Mouse (Mus musculus): ENCODE measurements around the gene Rdm1.

Gene Rdm1

DNA sequence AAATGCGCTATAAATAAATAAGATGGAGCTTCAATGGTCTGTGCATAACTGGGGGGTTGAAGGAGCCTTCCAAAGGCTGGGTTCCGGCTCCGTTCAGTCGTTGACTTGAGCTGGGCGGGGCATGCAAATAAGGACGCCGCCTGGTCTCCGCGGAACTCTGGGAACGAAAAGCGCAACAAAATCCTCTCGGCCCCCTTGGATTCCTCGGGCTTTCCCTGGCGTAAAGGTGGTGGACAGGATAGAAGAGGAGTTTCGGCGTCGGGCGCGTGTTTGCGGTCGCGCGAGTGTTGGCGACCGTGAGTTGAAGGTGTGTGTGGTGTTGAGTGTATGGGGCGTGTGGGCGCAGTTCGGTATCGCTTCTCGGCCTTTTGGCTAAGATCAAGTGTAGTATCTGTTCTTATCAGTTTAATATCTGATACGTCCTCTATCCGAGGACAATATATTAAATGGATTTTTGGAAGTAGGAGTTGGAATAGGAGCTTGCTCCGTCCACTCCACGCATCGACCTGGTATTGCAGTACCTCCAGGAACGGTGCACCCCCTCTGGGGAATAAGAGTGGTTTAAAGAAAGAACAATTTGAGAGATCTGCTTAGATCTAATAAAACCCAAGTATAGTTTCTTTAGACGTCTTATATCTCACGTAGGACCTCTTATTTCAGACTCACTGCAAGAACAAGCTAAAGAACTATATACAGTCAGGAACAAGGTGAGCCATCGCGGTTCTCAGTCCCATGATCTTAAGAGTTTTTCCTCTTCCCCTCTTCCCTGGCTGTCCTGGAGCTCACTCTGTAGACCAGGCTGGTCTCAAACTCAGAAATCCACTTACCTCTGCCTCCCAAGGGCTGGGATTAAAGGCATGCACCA is 31.1 kb downstream of the Rdm1 start:
- peak; percentile 68 for DNase-seq (ENCODE audit: low spot score)

DNA sequence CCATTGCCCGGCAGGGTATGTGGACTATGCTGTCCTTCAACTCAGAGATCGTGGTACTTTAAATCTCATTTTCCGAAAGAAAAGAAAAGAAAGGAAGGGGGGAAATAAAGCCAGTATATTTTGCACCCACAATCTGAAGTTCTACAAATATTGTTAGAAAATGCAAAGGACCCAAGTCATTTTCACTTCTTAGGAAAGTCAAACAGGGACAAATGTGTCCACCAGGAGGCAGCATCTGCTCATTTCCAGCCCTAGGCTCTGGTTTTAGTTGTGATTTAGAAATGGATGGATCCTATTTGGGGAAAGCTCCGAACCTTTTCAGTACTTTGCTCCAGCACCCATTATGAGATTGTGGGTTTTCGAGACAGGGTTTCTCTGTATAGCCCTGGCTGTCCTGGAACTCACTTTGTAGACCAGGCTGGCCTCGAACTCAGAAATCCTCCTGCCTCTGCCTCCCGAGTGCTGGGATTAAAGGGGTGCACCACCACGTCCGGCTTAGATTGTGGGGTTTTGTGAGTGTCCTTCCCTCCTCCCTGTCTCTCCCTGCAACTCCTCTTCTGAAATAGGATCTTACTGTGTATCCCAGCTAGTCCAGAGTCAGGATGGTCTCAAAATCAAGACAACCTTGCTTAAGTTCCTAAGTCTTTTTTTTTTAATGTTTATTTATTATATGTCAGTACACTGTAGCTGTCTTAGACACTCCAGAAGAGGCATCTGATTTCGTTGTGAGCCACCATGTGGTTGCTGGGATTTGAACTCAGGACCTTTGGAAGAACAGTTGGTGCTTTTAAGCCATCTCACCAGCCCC is 32.0 kb downstream of the Rdm1 start:
- no peak for DNase-seq (ENCODE audit: low spot score)

DNA sequence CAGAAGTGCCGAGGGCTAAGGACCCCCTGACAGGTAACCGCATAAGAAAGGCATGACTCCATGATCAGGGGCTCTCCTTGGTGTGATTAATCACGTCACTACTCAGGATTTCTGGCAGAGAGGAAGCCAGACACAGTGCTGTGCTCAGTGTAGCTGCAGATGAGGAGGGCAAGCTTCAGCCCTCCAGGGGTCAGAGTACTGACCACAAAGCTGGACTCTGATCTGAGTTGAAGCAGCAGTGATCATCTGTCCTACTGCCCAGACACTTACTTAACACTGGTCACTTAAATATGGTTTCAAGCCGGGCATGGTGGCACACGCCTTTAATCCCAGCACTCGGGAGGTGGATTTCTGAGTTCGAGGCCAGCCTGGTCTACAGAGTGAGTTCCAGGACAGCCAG is 34.2 kb downstream of the Rdm1 start:
- no peak for DNase-seq (ENCODE audit: low spot score)

DNA sequence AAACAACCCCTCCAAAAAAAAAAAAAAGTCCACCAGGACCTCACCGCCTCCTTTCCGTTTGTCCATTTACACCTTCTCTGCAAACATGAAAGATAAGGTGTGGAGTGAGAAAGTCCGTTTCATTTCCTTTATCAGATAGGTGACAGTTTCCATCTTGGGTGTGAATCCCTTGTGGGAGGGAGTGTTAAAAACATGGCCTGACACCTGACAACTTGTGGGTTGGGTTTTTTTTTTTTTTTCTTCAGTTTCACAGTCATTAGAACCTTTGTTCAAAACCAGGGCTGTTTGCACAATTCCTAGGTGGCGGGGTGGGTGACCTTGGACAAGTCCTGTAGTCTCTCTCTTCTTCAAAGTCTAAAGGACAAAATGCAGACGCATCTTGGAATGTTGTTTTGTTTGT is 34.8 kb downstream of the Rdm1 start:
- DNase-seq (ENCODE audit: low spot score): no peak

DNA sequence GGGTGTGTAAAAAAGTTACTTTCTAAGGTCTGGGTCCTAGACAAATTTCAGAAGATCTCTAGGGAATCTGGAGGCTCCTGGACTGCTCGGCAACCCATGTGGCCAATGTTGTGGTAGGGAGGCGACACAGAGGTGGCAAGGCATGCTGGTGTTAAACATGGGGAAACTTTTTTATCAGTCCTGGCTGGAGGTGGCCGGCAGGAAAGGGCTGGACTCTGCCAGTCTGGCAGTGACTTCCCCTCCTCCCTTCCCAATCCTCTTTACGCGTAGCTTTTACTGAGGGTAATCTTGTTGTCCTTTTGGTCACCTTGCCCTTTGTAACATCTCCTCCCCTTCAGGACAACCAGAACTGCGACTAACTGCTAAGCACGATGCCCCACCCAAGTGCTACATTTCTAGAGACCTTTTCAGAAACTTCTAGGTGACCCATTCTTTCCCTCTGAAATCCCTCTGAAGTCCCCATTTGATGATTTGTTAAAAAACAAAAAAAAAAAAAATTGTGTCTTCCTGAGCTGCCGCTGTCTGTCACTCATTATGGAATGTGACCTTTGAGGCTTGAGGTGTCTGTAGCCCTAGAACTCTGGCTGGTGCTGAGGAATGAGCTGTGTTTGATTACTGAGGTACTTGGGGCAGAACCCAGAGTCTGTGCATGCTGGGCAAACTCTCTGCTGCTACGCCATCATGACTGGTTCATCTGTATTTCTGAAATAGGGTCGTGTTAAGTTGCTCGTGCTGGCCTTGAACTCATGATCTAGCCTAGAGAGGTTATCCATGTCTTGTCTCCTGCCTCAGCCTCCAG is 36.4 kb downstream of the Rdm1 start:
- DNase-seq (ENCODE audit: low spot score): no peak

DNA sequence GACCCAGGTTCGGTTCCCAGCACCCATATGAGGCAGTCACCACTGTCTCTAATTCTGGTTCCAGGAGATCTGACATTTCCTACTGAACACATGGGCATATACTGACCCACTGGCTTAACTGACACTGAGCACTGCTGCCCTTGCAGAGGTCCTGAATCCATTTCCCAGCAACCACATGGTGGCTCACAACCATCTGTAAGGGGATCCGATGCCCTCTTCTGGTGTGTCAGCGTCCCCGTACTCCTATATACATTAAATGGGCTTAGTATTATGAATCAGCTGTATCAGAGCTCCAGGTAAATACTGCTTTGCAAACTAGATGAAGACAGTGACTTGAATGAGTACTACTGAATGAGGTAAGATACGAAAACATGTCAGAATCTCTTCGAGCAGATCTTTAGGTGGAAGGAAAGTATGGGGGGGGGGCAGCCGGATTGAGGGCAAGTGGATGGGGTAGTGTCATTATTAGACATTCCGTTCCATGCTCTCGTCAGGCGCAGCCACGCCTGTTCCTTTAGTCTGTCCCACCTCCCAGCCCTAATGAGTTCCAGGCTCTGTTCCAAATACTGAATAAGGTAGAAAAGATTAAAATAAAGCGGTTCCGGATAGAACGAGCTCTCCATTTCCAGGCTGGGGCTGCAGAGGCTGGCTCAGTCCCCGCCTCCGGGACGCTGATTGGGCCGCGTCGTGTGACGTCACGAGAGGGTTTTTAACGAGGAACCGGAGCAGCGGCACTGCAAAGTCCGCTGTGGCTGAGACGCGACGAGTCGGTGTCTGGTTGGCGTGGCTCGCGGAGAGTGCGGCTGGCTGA is 38.0 kb downstream of the Rdm1 start, which contains the start of gene Arl4d:
Gene Arl4d (plus strand): TSS at position 717 of the 811 bp plus-strand sequence.
- DNase-seq (ENCODE audit: low spot score): peak; percentile 90

DNA sequence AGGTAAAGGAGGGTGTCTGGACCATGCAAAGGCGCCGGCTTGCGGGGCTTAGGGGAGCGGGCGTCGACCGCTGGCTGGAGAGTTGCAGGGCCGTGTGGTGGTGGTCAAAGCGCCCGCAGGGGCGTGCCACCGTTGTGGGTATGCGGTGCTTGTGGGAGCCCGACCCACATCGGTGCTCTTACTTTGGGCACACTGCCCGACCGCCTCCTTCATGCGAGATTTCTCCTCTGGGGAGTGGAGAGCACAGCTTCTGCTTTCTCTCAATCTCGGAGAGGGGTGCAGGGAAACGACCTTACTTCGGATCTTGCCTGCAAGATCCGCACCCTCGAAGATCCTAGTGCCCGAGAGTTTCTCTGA is 38.6 kb downstream of the Rdm1 start:
- DNase-seq (ENCODE audit: low spot score): no peak

DNA sequence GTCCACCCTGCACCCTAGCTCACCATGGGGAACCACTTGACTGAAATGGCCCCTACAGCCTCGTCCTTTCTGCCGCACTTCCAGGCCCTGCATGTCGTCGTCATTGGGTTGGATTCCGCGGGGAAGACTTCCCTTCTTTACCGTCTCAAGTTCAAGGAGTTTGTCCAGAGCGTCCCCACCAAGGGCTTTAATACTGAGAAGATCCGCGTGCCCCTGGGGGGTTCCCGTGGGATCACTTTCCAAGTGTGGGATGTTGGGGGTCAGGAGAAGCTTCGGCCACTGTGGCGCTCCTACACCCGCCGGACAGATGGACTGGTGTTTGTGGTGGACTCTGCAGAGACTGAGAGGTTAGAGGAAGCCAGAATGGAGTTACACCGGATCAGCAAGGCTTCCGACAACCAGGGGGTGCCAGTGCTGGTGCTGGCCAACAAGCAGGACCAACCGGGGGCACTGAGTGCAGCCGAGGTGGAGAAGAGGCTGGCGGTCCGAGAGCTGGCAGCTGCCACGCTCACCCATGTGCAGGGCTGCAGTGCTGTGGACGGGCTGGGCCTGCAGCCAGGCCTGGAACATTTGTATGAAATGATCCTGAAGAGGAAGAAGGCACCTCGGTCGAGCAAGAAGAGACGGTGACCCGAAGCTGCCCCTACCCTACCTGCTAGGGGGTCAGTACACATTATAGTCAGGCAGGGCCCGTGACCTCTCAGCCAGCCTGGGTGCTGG is 39.8 kb downstream of the Rdm1 start:
- no peak for DNase-seq (ENCODE audit: low spot score)

DNA sequence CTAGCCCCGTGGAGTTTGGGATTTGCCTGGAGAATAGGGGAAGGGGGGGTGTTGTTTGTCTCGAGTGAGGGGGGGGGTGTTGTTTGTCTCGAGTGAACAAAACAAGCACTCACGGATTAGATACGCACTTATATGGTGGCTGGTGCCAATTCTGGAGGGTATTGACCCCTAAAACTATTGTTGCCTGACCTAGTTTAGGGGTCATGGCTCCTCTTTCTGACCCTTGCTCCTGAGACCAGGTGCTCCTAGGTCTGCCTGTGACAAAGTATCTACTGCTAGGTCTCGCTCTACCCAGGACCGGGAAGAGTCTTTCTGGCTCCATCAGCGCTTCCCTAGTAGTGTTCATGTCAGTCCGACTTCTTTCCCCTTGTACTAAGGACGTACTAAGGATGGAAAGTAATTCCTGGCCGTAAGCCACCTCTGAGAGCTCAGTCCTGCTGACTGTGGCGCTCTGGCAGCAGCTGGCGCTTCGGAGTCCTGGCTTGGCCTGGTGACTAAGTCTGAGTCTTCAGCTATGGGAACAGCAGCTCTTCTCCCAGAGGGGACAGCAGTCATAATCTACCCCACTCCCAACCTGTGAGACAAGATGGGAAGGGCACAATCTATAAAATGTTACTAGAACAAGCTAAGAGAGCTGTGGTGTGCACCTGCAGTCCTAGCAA is 41.0 kb downstream of the Rdm1 start:
- no peak for DNase-seq (ENCODE audit: low spot score)

DNA sequence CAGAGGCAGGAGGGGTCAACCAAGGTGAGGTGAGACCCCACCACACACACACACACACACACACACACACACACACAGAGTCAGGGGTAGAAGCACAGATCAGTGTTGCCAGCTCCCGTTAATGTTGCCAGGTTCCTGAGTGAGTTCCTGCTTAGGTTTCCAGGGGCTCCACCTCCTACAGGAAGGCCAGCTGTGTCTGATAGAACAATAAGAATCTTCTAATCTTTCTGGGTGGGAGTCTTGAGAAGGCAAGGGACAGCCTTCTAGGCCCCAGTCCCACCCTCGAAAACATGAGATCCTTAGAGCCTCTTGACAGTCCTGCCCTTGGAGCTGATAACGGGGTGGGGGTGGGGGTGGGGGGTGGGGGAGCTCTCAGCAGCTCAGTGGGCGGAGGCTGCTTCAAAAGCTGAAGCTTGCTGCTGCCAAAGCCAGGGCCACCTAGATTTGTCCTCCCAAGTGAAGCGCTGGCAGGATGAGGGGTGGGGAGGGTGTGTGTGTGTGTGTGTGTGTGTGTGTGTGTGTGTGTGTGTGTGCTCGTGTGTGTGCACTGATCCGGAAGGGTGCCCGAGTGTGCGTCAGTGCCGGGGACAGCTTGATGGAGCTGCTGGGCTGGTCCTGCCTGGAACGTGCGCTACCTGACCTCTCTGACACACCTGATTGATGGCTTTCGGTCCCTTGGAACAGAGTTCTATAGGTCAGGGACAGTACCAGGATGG is 41.7 kb downstream of the Rdm1 start:
- DNase-seq (ENCODE audit: low spot score): no peak

DNA sequence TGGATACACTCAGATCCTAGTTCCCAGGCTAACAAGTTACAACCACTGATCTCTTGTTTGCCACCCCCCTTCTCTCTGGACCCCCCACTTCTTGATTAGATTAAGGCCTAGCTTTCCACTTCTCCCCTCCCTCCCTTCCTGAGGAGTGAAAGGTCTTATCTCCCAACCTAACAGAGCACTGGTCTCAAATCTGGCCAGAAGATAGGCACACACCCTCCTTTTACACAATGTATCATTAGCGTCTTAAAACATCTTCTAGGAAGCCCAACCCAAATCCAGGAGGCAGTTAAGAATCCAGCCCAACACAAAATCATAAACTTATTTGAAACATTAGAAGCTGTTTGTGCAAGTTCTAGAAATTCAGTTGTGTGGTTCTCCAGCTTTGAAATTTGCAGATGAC is 43.3 kb downstream of the Rdm1 start:
- no peak for DNase-seq (ENCODE audit: low spot score)

DNA sequence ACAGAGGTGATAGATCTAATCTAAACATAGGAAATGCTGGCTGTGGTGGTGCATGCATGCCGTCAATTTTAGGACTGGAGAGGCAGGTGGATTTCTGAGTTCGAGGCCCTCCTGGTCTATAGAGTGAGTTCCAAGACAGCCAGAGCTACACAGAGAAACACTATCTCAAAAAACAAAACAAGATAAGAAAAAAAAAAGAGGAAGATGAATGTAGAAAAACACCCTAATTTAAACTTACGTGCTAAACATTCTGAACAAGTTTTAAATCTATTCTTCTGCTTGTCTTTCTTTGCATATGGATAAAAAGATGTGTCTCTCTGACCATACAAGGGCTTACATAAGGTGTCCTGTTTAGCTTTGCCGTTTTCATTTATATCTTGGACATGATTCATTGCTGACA is 44.3 kb downstream of the Rdm1 start:
- no peak for DNase-seq (ENCODE audit: low spot score)

DNA sequence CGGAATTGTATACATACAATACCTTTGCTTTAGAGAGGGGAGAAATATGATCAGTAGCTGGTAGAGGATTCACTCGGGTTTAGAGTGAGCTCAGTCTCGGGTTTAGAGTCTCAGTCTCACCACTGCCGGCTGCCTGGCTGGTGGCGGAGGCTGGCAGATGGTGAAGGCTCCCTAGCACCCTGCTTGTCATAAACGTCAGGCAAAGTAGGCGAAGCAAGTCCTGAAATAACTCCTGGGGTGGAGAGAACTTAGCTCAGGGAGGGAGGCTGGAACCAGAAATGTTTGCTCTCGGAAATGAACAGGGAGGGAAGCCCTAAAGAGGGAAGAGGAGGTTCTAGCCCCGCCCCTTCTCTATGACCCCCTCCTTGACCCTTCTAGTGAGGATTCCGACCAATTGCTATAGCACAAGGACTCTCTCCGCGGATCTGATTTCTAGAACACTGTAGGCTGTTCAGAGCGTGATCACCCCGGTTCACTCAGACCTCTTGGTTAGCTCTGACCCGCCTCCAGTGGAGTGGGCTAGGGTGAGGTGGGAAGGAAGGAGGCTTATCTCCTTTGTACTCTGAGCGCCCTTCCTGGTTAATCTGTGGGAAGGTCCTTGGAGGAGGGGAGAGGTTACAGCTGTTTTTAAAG is 46.1 kb downstream of the Rdm1 start:
- peak; percentile 37 for DNase-seq (ENCODE audit: low spot score)

DNA sequence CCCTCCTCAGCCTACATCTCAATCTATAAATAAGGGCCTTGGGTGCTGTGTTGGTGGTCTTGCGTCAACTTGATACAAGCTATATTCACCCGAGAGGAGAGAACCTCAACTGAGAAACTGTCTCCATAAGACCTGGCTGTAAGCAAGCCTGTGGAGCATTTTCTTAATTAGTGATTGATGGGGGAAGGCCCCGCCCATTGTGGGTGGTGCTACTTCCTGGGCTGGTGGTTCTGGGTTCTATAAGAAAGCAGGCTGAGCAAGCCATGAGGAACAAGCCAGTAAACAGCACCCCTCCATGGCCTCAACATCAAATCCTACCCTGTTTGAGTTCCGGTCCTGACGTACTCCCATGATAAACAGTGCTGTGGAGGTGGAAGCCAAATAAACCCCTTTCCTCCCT is 47.1 kb downstream of the Rdm1 start:
- DNase-seq (ENCODE audit: low spot score): no peak

DNA sequence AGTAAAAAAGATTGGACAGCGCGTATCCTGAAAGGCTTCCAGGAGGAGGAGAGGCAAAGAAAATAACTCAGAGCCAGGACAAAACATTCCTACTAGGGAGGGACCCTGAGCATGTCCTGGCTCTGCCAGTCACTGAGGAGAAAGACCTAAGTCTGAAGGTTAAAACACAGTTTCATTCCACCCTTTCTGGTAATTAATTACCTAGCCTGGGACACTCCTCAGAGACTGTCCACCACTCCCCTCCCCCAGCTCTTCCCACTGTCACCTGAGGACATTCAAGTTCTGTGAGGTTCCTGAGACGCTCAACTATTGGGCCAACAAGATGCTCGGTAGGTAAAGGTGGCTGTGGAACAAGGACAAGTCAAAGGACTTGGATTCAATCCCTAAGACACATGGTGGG is 48.4 kb downstream of the Rdm1 start:
- DNase-seq (ENCODE audit: low spot score): no peak

DNA sequence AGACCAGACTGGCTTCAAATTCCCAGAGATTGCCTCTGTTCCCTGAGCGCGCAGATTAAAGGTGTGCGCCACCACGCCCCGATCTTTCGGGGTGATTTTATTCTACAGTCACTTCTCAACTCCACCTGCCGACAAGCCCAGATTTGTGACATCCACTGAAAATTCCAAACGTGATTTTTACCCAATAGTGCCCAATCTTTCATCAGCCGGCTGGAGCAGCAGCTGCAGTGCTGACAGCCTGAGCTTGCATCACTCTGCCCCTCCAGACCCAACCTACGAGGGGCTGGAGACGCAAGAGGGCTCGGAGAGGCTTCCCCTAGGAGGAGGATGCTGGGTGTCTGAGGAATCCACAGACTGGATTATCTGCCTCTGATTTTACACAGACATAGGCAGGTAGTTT is 50.7 kb downstream of the Rdm1 start:
- no peak for DNase-seq (ENCODE audit: low spot score)

DNA sequence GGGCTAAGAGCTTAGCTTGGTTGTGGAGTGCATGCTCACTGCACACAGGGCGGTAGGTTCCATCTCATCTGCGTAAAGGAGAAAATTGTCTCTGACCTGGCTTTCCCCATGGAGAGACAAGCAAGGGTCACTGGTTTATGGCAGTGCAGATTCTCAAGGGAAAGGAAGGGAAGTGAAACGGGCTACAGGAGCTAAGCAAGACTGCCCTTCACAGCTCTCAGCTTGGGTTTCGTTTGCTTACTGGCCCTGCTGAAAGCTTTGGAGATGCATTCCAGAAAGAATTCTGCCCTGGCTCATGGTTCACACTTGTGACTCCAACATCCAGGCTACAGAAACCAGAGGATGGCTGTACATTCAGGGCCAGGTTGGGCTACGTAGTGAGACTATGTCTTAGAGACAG is 51.8 kb downstream of the Rdm1 start:
- no peak for DNase-seq (ENCODE audit: low spot score)

DNA sequence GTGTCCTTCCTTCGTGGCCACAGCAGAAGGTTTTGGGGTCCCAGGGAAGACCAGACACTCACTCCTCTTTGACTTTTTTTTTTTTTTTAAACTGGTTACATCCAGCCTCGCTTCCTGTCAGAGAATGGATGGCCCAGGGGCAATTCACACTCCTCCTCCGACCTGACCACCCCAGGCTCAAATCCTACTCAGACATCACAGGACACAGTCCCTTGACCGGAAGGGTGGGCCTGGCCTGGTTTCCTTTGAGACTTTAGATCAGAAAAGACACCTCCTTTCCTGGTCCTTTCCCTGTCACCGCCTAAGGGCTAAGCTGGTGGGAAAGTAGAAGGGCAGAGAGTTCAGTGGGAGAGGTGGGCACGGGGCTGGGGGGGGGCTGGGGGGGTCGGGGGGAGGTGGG is 52.9 kb downstream of the Rdm1 start:
- no peak for DNase-seq (ENCODE audit: low spot score)

DNA sequence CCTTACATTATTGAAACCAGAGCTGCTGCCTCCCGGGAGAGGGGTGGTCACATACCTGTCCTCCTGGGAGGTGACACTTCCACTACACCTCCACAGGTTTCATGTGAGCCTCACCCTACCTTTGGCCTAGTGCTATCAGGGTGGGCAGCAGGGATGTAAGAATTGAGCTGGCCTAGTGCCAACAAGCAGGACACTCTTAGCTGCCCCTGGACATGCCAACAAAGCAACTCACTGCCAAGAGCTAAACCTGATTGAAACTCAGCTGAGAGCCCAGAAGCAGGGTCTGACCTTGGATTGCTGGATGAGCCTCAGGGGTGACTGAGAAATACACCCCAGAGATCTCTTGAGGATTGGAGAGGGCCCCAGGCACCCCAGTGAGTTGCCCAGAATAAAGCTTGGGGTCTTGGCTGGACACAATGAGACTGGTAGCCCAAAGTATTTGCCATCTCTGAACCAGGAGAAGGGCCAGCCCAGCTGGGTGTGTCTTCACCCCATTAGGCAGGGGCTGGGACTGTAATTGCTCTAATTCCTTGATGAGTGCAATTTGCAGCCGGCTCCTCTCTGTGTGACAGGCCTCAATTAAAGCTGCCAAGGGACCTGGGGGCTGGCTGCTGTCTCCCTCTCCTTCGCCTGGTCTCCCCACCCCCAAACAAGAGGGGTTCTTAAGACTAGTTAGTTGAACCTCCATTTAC is 53.8 kb downstream of the Rdm1 start:
- no peak for DNase-seq (ENCODE audit: low spot score)
